Mouse (Mus musculus): ENCODE data around the gene Slc25a16. TPM values are rescaled to one million over a fixed set of nuclear protein-coding genes. Genes with fewer than 3 reads are reported as not detected.
A peak's percentile ranks its signal among the peaks of the same experiment; 100 is the strongest.

Gene Slc25a16
- polyA plus RNA-seq, 1 experiment from 2014 or later: 16.1 TPM

DNA sequence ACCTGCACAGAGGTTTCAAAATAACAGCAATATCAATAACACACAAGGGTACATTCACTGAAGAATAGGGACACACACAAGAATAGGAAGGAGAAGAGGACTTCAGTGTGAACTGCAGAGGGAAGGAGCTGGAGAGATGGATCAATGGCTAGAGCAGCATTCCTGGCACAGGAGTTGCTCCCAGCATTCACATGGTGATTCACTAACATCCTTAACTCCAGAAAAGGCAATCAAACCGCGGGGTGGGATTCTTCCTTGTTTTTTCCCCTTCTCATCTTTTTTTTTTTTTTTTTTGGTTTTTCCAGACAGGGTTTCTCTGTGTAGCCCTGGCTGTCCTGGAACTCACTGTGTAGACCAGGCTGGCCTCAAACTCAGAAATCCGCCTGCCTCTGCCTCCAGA lies 26.0 kb upstream of the Slc25a16 start:
- H3K36me3 ChIP-seq (ENCODE audit: insufficient read depth): no peaks in the 10 kb centered on the region
- 65% methylated on average over 3 of the region's 3 CpGs for WGBS
- H3K9me3 ChIP-seq (ENCODE audit: low read depth, low read length): no peaks in the 10 kb centered on the region
- DNase-seq (no peak), ATAC-seq (ENCODE audit: insufficient read depth) (no peak)
- no peak overlapping the region for H3K9ac ChIP-seq
- no peaks in the 10 kb centered on the region for H3K4me1 ChIP-seq (ENCODE audit: insufficient read depth)
- TF ChIP-seq CTCF (IDR thresholded peaks at IDR 0.05; ENCODE audit: low read depth): no peak
- no peaks in the 10 kb centered on the region for H3K27me3 ChIP-seq (ENCODE audit: insufficient read depth, low read length)
- H3K4me3 ChIP-seq (ENCODE audit: low read depth, low read length): no peak overlapping the region
- no peak overlapping the region for H3K27ac ChIP-seq (ENCODE audit: low read depth)
- no peak overlapping the region for H3K4me2 ChIP-seq

DNA sequence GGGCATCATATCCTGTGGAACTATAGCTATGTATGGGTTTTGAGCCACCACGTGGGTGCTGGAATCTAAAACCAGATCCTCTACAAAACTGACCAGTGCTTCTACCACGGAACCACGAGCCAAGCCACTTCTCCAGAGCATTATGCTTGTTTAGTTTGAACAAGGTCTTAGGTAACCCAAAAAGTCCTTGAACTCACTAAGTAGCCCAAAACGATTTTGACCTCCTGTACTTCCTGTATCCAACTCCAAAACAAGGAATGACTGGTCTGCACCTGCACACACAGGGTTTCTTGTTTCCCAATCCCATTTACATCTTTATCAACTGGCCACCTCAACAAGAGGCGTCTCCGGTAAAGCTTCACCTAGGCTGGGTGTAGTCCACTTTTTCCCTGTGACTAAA lies 25.0 kb upstream of the Slc25a16 start:
- TF ChIP-seq CTCF (IDR thresholded peaks at IDR 0.05; ENCODE audit: low read depth): no peak
- Histone ChIP-seq H3K36me3 (ENCODE audit: insufficient read depth) (no peaks in the 10 kb centered on the region), H3K4me2 (no peak overlapping the region), H3K9ac (no peak overlapping the region), H3K27ac (ENCODE audit: low read depth) (no peak overlapping the region), H3K27me3 (ENCODE audit: insufficient read depth, low read length) (no peaks in the 10 kb centered on the region), H3K9me3 (ENCODE audit: low read depth, low read length) (no peaks in the 10 kb centered on the region), H3K4me3 (ENCODE audit: low read depth, low read length) (no peak overlapping the region), H3K4me1 (ENCODE audit: insufficient read depth) (no peaks in the 10 kb centered on the region)
- 62% methylated on average over 6 of the region's 6 CpGs for WGBS
- no peak for ATAC-seq (ENCODE audit: insufficient read depth)
- no peak for DNase-seq

DNA sequence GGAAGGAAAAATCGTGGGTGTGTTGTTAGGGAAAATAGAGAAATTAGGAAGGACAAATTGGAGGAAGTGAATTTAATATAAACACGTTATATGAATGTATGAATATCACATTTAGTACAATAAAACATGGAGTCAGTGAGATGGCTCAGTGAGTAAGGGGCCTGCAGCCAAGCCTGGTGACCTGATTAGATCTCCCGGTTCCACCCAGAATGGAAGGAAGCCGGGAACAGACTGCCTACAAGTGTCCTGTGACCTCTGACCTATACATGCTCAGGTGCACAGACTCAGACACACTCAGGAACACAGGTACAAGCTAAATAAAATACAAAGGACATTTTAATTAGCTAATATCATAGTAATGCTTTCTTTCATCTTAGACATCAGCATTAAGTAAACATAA lies 24.4 kb upstream of the Slc25a16 start:
- WGBS: 69% methylated on average over 4 of the region's 4 CpGs

DNA sequence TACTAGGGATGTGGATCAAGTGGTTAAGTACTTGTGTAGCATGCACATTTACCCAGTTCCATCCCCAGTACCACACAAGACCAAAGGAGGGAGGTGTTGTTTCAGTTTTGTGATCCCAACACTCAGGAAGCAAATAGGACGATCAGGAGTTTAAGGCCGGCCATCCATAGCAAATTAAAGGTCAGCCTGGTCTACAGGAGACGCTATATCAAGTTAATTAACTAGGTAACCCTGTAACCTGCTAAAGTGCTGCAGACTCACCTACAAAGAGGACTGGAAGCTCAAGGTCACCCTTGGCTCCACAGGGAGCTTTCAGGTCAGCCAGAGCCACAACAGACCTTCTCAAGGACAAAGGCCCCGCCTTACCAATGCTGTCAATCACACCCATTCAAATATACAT lies 23.7 kb upstream of the Slc25a16 start:
- WGBS: 70% methylated on average over 4 of the region's 4 CpGs
- Histone ChIP-seq H3K9ac (no peak overlapping the region), H3K4me1 (ENCODE audit: insufficient read depth) (no peaks in the 10 kb centered on the region), H3K27me3 (ENCODE audit: insufficient read depth, low read length) (no peaks in the 10 kb centered on the region), H3K4me3 (ENCODE audit: low read depth, low read length) (no peak overlapping the region), H3K36me3 (ENCODE audit: insufficient read depth) (no peaks in the 10 kb centered on the region), H3K9me3 (ENCODE audit: low read depth, low read length) (no peaks in the 10 kb centered on the region), H3K27ac (ENCODE audit: low read depth) (no peak overlapping the region), H3K4me2 (no peak overlapping the region)
- peak; percentile 25; the same call in 1 of the 2 replicates for TF ChIP-seq CTCF (IDR thresholded peaks at IDR 0.05; ENCODE audit: low read depth)
- no peak for ATAC-seq (ENCODE audit: insufficient read depth)
- no peak for DNase-seq

More for the DNA sequence above, 24.4 kb upstream of the Slc25a16 start:
- no peaks in the 10 kb centered on the region for H3K36me3 ChIP-seq (ENCODE audit: insufficient read depth)
- ATAC-seq (ENCODE audit: insufficient read depth) (no peak), DNase-seq (no peak)
- H3K27ac ChIP-seq (ENCODE audit: low read depth): no peak overlapping the region
- no peaks in the 10 kb centered on the region for H3K9me3 ChIP-seq (ENCODE audit: low read depth, low read length)
- H3K9ac ChIP-seq: no peak overlapping the region
- no peaks in the 10 kb centered on the region for H3K4me1 ChIP-seq (ENCODE audit: insufficient read depth)
- H3K27me3 ChIP-seq (ENCODE audit: insufficient read depth, low read length): no peaks in the 10 kb centered on the region
- H3K4me2 ChIP-seq: no peak overlapping the region
- TF ChIP-seq CTCF (IDR thresholded peaks at IDR 0.05; ENCODE audit: low read depth): no peak
- no peak overlapping the region for H3K4me3 ChIP-seq (ENCODE audit: low read depth, low read length)

DNA sequence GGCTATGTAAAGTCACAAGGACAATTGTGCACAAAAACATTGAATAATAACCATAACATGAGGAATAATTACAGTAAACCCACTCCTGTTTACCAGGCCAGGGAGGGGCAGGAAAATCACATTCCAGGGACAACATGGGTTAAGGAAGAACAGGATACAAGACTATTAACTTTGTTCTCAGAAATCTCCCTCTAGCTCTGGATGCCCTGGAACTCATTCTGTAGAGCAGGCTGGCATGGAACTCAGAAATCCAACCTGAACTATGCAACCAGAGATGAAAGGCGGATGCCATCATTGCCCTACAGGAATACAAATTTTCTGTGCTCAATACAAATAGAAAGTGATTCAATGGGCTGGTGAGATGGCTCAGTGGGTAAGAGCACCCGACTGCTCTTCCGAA lies 23.0 kb upstream of the Slc25a16 start:
- DNase-seq (no peak), ATAC-seq (ENCODE audit: insufficient read depth) (no peak)
- Histone ChIP-seq H3K9ac (no peak overlapping the region), H3K27ac (ENCODE audit: low read depth) (no peak overlapping the region), H3K36me3 (ENCODE audit: insufficient read depth) (no peaks in the 10 kb centered on the region), H3K27me3 (ENCODE audit: insufficient read depth, low read length) (no peaks in the 10 kb centered on the region), H3K4me1 (ENCODE audit: insufficient read depth) (no peaks in the 10 kb centered on the region), H3K9me3 (ENCODE audit: low read depth, low read length) (no peaks in the 10 kb centered on the region), H3K4me2 (no peak overlapping the region), H3K4me3 (ENCODE audit: low read depth, low read length) (no peak overlapping the region)
- 85% methylated on average over 3 of the region's 3 CpGs for WGBS
- TF ChIP-seq CTCF (IDR thresholded peaks at IDR 0.05; ENCODE audit: low read depth): no peak

DNA sequence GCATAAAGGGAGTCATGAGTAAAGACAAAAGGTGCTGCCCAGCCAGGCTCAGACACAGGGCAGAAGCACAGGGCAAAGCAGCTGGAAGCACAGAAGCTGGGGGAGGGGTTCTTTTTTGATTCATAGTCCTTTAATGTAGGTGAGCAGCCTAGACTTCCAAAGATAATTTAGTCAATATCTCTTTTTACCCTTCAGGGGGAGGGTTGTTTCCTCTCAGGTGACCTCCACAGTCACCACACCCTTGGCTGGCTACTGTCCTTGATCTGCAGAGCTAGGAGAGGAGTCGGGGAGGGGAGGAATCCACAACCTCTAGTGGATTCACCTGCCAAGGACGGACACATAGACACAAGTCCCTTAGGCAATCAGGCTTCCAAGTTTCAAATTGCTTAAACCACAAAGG lies 22.4 kb upstream of the Slc25a16 start:
- Histone ChIP-seq H3K9ac (no peak overlapping the region), H3K4me2 (no peak overlapping the region), H3K27ac (ENCODE audit: low read depth) (no peak overlapping the region), H3K27me3 (ENCODE audit: insufficient read depth, low read length) (no peaks in the 10 kb centered on the region), H3K4me1 (ENCODE audit: insufficient read depth) (no peaks in the 10 kb centered on the region), H3K4me3 (ENCODE audit: low read depth, low read length) (no peak overlapping the region), H3K9me3 (ENCODE audit: low read depth, low read length) (no peaks in the 10 kb centered on the region), H3K36me3 (ENCODE audit: insufficient read depth) (no peaks in the 10 kb centered on the region)
- no peak for DNase-seq
- WGBS: 88% methylated on average over 2 of the region's 2 CpGs
- TF ChIP-seq CTCF (IDR thresholded peaks at IDR 0.05; ENCODE audit: low read depth): no peak
- ATAC-seq (ENCODE audit: insufficient read depth): no peak

DNA sequence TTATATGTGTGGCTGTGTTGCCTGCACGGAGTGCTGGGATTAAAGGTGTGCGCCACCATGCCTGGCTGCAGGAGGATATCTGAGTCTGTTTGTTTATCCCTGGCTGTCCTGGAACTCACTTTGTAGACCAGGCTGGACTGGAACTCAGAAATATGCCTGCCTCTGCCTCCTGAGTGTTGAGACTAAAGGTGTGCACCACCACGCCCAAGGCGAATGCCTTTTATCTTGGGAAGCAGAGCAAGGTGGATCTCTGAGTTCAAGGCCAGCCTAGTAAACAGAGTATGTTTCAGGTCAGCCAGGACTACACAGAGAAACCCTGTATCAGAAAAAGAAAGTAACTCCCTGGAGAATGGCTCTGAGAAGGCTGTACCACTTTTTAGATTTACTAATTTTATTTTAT lies 20.3 kb upstream of the Slc25a16 start:
- Histone ChIP-seq H3K36me3 (ENCODE audit: insufficient read depth) (no peaks in the 10 kb centered on the region), H3K9ac (no peak overlapping the region), H3K4me3 (ENCODE audit: low read depth, low read length) (no peak overlapping the region), H3K9me3 (ENCODE audit: low read depth, low read length) (no peaks in the 10 kb centered on the region), H3K27ac (ENCODE audit: low read depth) (no peak overlapping the region), H3K4me2 (no peak overlapping the region), H3K27me3 (ENCODE audit: insufficient read depth, low read length) (no peaks in the 10 kb centered on the region), H3K4me1 (ENCODE audit: insufficient read depth) (no peaks in the 10 kb centered on the region)
- WGBS: 95% methylated on average over 4 of the region's 4 CpGs
- DNase-seq: no peak
- ATAC-seq (ENCODE audit: insufficient read depth): no peak
- no peak for TF ChIP-seq CTCF (IDR thresholded peaks at IDR 0.05; ENCODE audit: low read depth)

DNA sequence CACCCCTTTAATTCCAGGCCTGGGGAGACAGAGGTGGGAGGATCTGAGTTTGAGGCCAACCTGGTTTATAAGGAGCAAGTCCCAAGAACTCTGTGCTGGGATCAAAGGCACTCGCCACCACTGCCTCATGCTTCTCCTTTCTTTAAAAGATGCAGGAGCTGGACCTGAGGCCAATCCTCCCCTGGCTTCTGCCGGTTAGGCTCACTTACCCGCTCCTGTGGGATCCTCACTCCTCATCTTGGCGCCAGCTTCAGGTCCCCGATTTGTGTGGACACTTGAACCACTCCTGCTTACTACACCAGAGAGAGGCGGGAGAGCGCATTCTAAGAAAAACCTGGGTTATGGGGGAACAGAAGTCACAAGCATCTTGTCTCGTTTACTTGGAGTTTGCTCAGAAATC lies 18.6 kb upstream of the Slc25a16 start:
- WGBS: 32% methylated on average over 8 of the region's 8 CpGs
- H3K4me1 ChIP-seq (ENCODE audit: insufficient read depth): no peaks in the 10 kb centered on the region
- DNase-seq: no peak
- H3K4me3 ChIP-seq (ENCODE audit: low read depth, low read length): no peak overlapping the region
- H3K27ac ChIP-seq (ENCODE audit: low read depth): no peak overlapping the region
- no peak for ATAC-seq (ENCODE audit: insufficient read depth)
- H3K9ac ChIP-seq: no peak overlapping the region
- no peak overlapping the region for H3K4me2 ChIP-seq
- H3K27me3 ChIP-seq (ENCODE audit: insufficient read depth, low read length): no peaks in the 10 kb centered on the region
- no peaks in the 10 kb centered on the region for H3K36me3 ChIP-seq (ENCODE audit: insufficient read depth)
- no peaks in the 10 kb centered on the region for H3K9me3 ChIP-seq (ENCODE audit: low read depth, low read length)
- TF ChIP-seq CTCF (IDR thresholded peaks at IDR 0.05; ENCODE audit: low read depth): no peak

Measured in lung, embryonic 14.5 days (tissue).